Mouse (Mus musculus) bone marrow, adult 2 months (tissue): ENCODE data around the gene Amotl1.

Source experiments
- CTCF ChIP-seq: fragments of 200-500 bp; IDR thresholded peaks from 2 replicates; pipeline ENCODE4 v1.5.1; 2011; ENCODE audit warnings: low read length, control low read depth; ENCODE audit not compliant: control insufficient read depth, insufficient read depth
- POLR2A ChIP-seq: fragments of 200-500 bp; IDR thresholded peaks from 2 replicates; pipeline ENCODE4 v1.6.1; 2011; ENCODE audit warnings: low read depth, mild to moderate bottlenecking, control low read depth, low read length, borderline replicate concordance; ENCODE audit not compliant: control insufficient read depth

- TF ChIP-seq CTCF (no peak), POLR2A (no peak)
These were observed 96.5 kb downstream of the Amotl1 start for GRCm38 (mm10) chr9:14548366-14548761.
